Mouse (Mus musculus) heart, embryonic 11.5 days (tissue): ENCODE measurements around the gene Dlx4. TPM values are rescaled to one million over a fixed set of nuclear protein-coding genes. Genes with fewer than 3 reads are reported as not detected.

ENCODE experiments used
- ATAC-seq: fragments of 200-750 bp; cut with Nextera tagmentation; replicated peaks from 2 replicates; pipeline ENCODE4 v1.8.0; 2017; ENCODE audit warnings: moderate library complexity; ENCODE audit not compliant: insufficient number of reproducible peaks, low FRiP score, low TSS enrichment
- H3K27ac ChIP-seq: fragments of 300-500 bp; sonication (generic); 2 replicates; pipeline ENCODE4 v1.5.1; 2014; ENCODE audit warnings: mild to moderate bottlenecking, low read depth, low read length
- H3K27me3 ChIP-seq: fragments of 300-500 bp; sonication (generic); 2 replicates; pipeline ENCODE4 v1.6.1; 2014; ENCODE audit warnings: mild to moderate bottlenecking, low read length, mixed read lengths; ENCODE audit not compliant: control insufficient read depth, insufficient read depth
- H3K36me3 ChIP-seq: fragments of 300-500 bp; sonication (generic); 2 replicates; pipeline ENCODE4 v1.6.1; 2014; ENCODE audit warnings: mild to moderate bottlenecking, low read length, moderate library complexity, mixed read lengths; ENCODE audit not compliant: control insufficient read depth, insufficient read depth
- H3K4me1 ChIP-seq: fragments of 300-500 bp; sonication (generic); 2 replicates; pipeline ENCODE4 v1.6.1; 2014; ENCODE audit warnings: low read length; ENCODE audit not compliant: control insufficient read depth, insufficient read depth
- H3K4me2 ChIP-seq: fragments of 300-500 bp; sonication (generic); 2 replicates; pipeline ENCODE4 v1.6.1; 2014; ENCODE audit warnings: mild to moderate bottlenecking, moderate library complexity
- H3K4me3 ChIP-seq: fragments of 300-500 bp; sonication (generic); 2 replicates; pipeline ENCODE4 v1.5.1; 2014; ENCODE audit warnings: low read depth, low read length
- H3K9ac ChIP-seq: fragments of 300-500 bp; sonication (generic); 2 replicates; pipeline ENCODE4 v1.6.1; 2014; ENCODE audit warnings: mild to moderate bottlenecking, low read depth, low read length, moderate library complexity
- H3K9me3 ChIP-seq: fragments of 300-500 bp; sonication (generic); replicated peaks from 2 replicates; pipeline ENCODE4 v1.6.1; 2016; ENCODE audit warnings: low read length; ENCODE audit not compliant: control insufficient read depth
- whole genome bisulfite sequencing: fragments of 180-500 bp; shearing (Covaris S2); extraction: QIAGEN DNeasy Blood & Tissue Kit; methylation state at CpG from one replicate; pipeline ENCODE4 v1.1.7; 2014; ENCODE audit not compliant: insufficient replicate concordance; 5-methylcytosine and 5-hydroxymethylcytosine counted together
- polyA plus RNA-seq: library from polyadenylated mRNA; unstranded; fragments of >200 nt; fragmentation: Nextera tagmentation; extraction: Ambion mirVana; gene quantifications from 2 replicates; pipeline ENCODE4 v1.2.1, GENCODE M21; 2014

The Dlx4 gene
- not detected in 2 replicates for polyA plus RNA-seq

DNA sequence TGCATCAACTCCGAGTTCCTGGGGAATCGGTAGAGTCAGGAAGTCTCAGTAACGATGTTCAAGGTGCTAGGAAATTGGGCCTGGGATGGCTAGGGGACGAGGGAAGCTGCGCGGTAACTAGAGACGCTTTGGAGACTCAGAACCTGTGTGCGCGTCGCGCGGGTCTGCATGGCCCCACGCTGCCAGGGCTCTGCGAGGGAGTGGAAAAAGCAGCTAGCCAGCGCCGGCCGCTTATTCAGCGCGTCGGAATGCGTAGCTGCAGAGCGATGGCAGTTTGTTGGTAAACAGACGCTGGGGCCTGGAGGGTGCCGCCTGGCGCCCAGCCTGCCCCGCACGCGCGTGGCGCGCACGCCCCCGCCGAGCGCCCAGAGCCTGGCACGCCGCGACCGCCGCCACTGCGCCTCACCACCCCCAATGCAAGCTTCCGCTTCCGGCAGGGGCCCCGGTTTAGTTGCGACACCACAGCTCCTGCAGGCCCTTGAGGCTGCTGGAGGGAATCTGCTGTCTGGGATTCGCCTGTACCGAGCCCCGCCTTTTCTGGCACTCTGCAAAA, at the start of gene Dlx4:
Gene Dlx4 (minus strand): TSS at position 413 of the 553 bp plus-strand sequence.
- H3K27me3 ChIP-seq = peaks cover 98% of the 10 kb centered on the region
- H3K9me3 ChIP-seq = no peaks in the 10 kb centered on the region
- H3K27ac ChIP-seq = no peak within 1 kb of the TSS
- H3K36me3 ChIP-seq = no peaks in the 10 kb centered on the region
- H3K4me2 ChIP-seq = peak within 1 kb of the TSS; percentile 93
- H3K4me1 ChIP-seq = peaks cover 20% of the 10 kb centered on the region
- ATAC-seq = no peak
- H3K9ac ChIP-seq = peak within 1 kb of the TSS; percentile 46; the same call in 1 of the 2 replicates
- WGBS = under 1% methylated on average over 48 of the region's 48 CpGs
- H3K4me3 ChIP-seq = peak within 1 kb of the TSS; percentile 52

GRCm38 (mm10) chr11:95189863-95190262, 43.8 kb upstream of the Dlx4 start:
- peaks cover 4% of the 10 kb centered on the region for H3K4me1 ChIP-seq
- no peak overlapping the region for H3K27ac ChIP-seq
- H3K4me2 ChIP-seq = no peak overlapping the region
- H3K9me3 ChIP-seq = no peaks in the 10 kb centered on the region
- WGBS = 40% methylated on average over 11 of the region's 11 CpGs
- H3K9ac ChIP-seq = no peak overlapping the region
- no peak overlapping the region for H3K4me3 ChIP-seq
- peaks cover 28% of the 10 kb centered on the region for H3K27me3 ChIP-seq
- no peaks in the 10 kb centered on the region for H3K36me3 ChIP-seq
- ATAC-seq = no peak

GRCm38 (mm10) chr11:95186826-95187225, 40.8 kb upstream of the Dlx4 start:
- WGBS = 75% methylated on average over 7 of the region's 7 CpGs
- Histone ChIP-seq H3K9ac (no peak overlapping the region), H3K4me2 (no peak overlapping the region)

DNA sequence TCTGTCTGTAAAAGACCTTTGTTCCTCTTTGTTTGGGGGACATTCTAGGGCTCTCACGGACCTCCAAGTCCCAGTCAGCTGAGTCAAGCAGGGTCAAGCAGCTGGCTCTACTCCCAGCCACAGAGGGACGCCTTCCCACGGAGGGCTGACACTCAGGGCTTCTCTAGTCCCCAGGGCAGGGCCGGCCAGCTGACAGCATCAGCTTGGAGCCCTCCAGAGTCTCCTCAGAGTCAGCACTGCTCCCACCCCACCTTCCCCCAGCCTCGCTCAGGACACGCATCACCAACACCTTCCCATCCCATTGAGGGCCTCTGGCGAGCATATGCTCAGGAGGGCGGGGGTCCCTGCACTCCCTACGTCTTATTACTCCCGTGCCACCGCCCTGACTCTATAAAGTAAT, 39.6 kb upstream of the Dlx4 start:
- WGBS = 31% methylated on average over 11 of the region's 11 CpGs
- Histone ChIP-seq H3K4me2 (no peak overlapping the region), H3K9ac (no peak overlapping the region), H3K27ac (no peak overlapping the region), H3K36me3 (no peaks in the 10 kb centered on the region), H3K9me3 (no peaks in the 10 kb centered on the region), H3K4me3 (no peak overlapping the region), H3K27me3 (peaks cover 36% of the 10 kb centered on the region), H3K4me1 (peaks cover 12% of the 10 kb centered on the region)
- no peak for ATAC-seq

More at GRCm38 (mm10) chr11:95186826-95187225, 40.8 kb upstream of the Dlx4 start:
- no peaks in the 10 kb centered on the region for H3K9me3 ChIP-seq
- H3K4me1 ChIP-seq = peaks cover 12% of the 10 kb centered on the region
- no peak for ATAC-seq
- no peaks in the 10 kb centered on the region for H3K36me3 ChIP-seq
- no peak overlapping the region for H3K4me3 ChIP-seq
- no peak overlapping the region for H3K27ac ChIP-seq
- H3K27me3 ChIP-seq = peaks cover 32% of the 10 kb centered on the region

GRCm38 (mm10) chr11:95184561-95184960, 38.5 kb upstream of the Dlx4 start:
- no peaks in the 10 kb centered on the region for H3K36me3 ChIP-seq
- 12% methylated on average over 5 of the region's 5 CpGs for WGBS
- peaks cover 12% of the 10 kb centered on the region for H3K4me1 ChIP-seq
- no peak for ATAC-seq
- H3K9me3 ChIP-seq = no peaks in the 10 kb centered on the region
- H3K4me2 ChIP-seq = no peak overlapping the region
- H3K27me3 ChIP-seq = peaks cover 28% of the 10 kb centered on the region
- H3K9ac ChIP-seq = no peak overlapping the region
- no peak overlapping the region for H3K27ac ChIP-seq
- no peak overlapping the region for H3K4me3 ChIP-seq

DNA sequence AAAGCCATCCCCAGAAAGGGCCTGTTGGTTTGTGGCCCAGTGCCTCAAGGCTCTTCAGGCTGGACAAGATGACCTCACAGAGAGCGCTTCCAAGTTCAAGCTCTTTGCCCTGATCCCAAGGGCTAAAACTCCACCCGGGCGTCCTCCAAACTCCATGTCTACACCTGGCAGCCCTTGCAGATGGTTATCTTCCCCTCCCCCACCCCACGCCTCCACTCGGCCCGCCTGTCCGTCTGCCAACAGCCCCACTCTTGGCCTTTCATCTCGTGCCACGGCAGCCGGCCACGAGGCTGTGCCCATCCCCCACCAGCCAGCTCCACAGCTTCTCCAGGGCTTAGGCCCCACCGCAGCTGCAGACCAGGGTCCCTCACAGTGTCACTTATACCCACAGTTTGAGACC, 33.2 kb upstream of the Dlx4 start:
- WGBS = 50% methylated on average over 12 of the region's 12 CpGs
- H3K27me3 ChIP-seq = peaks cover 22% of the 10 kb centered on the region
- no peak overlapping the region for H3K4me2 ChIP-seq
- H3K4me1 ChIP-seq = peaks cover 3% of the 10 kb centered on the region; the same call in 1 of the 2 replicates
- no peak overlapping the region for H3K27ac ChIP-seq
- H3K36me3 ChIP-seq = no peaks in the 10 kb centered on the region
- no peak for ATAC-seq
- no peak overlapping the region for H3K4me3 ChIP-seq
- no peak overlapping the region for H3K9ac ChIP-seq
- H3K9me3 ChIP-seq = no peaks in the 10 kb centered on the region

GRCm38 (mm10) chr11:95165857-95166256, 19.8 kb upstream of the Dlx4 start:
- Histone ChIP-seq H3K9ac (no peak overlapping the region), H3K4me1 (no peaks in the 10 kb centered on the region), H3K9me3 (no peaks in the 10 kb centered on the region), H3K4me2 (no peak overlapping the region), H3K4me3 (no peak overlapping the region), H3K36me3 (no peaks in the 10 kb centered on the region), H3K27me3 (peaks cover 3% of the 10 kb centered on the region), H3K27ac (no peak overlapping the region)
- ATAC-seq = no peak
- 84% methylated on average over 5 of the region's 5 CpGs for WGBS

DNA sequence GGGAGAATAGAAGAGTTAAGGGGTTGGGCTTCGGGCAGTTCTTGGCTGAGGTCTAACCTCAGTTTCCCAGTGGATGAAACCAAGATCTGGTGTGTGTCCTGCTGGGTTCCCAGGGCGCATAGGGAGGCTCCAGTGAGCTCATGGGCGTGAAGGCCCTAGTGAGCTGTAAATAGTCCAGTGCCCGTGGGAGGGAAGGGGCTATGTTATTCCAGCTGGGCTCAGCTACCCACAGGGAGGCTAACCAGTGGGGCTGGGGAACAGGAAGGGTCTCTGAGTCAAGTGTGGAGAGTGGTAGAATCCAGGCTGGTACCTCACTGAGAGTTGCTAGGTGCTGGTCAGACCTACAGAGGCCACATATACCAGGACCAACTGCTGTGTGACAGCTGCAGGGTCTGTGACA, 15.6 kb upstream of the Dlx4 start:
- H3K9me3 ChIP-seq = no peaks in the 10 kb centered on the region
- no peak overlapping the region for H3K9ac ChIP-seq
- ATAC-seq = no peak
- no peaks in the 10 kb centered on the region for H3K36me3 ChIP-seq
- no peak overlapping the region for H3K4me2 ChIP-seq
- H3K4me1 ChIP-seq = no peaks in the 10 kb centered on the region
- no peak overlapping the region for H3K27ac ChIP-seq
- 48% methylated on average over 4 of the region's 4 CpGs for WGBS
- H3K27me3 ChIP-seq = peaks cover 7% of the 10 kb centered on the region
- no peak overlapping the region for H3K4me3 ChIP-seq

DNA sequence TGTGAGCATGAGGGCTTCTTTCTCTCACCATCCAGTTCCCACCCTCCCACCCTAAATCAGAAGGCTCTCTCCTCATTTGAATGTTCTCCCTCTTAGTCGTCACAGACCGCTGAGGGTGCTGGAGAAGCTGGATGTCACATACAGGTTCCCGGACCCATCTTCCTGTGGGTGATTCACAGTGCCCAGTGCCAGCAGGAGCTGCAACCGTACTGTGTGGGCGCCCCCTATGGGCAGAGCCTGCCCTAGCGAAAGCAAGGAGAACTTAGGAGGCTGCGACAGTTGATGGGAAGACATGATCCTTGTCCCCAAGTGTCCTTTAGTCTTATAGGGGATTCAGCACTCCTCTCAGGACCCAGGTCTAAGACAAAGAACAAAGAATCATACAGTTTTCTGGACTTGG, 14.6 kb upstream of the Dlx4 start:
- no peak for ATAC-seq

More for the DNA sequence above, 14.6 kb upstream of the Dlx4 start:
- H3K4me3 ChIP-seq = no peak overlapping the region
- no peak overlapping the region for H3K27ac ChIP-seq
- H3K9ac ChIP-seq = no peak overlapping the region
- H3K36me3 ChIP-seq = no peaks in the 10 kb centered on the region
- 44% methylated on average over 7 of the region's 7 CpGs for WGBS
- H3K4me1 ChIP-seq = no peaks in the 10 kb centered on the region
- peaks cover 10% of the 10 kb centered on the region for H3K27me3 ChIP-seq
- H3K4me2 ChIP-seq = no peak overlapping the region
- no peaks in the 10 kb centered on the region for H3K9me3 ChIP-seq
